Mouse (Mus musculus) heart, postnatal 0 days (tissue): ENCODE measurements around the gene Abcb9.

Experiments used
- CTCF ChIP-seq: IDR thresholded peaks from 2 replicates; pipeline ENCODE4 v1.5.1; 2016; ENCODE audit warnings: antibody characterized with exemption, control low read depth, low read depth
- EP300 ChIP-seq: IDR thresholded peaks from 2 replicates; pipeline ENCODE4 v1.6.1; 2016; ENCODE audit warnings: antibody characterized with exemption, low read depth

DNA sequence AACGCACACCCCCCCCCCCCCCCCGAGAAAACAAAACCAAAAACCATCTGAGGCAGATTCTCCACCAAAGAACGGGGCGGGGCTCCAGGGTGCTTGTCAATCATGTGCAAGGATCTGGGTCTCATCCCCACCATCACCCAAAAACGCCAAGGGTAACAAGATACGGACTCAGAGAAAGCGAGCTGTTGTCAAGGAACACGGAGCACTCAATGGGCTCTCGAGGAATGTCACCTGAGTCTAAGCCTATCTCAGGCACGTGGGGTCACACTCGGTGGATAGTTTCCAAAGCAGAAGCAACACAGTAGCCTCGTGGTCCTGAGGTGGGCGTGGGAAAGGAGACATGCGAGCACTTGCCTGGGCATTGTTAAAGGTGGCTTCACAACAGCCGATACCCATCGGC is 81.9 kb downstream of the Abcb9 start:
- TF ChIP-seq CTCF (no peak), EP300 (no peak)
